Mouse (Mus musculus) ES-Bruce4 (cell line): ENCODE data around the gene Gtf2f1.

Experiments
- CTCF ChIP-seq: IDR thresholded peaks from one replicate; pipeline ENCODE4 v1.8.1; 2011; ENCODE audit warnings: low read depth, low read length
- POLR2A ChIP-seq: IDR thresholded peaks from one replicate; pipeline ENCODE4 v1.8.1; 2011; ENCODE audit warnings: low read length; ENCODE audit not compliant: insufficient read depth

DNA sequence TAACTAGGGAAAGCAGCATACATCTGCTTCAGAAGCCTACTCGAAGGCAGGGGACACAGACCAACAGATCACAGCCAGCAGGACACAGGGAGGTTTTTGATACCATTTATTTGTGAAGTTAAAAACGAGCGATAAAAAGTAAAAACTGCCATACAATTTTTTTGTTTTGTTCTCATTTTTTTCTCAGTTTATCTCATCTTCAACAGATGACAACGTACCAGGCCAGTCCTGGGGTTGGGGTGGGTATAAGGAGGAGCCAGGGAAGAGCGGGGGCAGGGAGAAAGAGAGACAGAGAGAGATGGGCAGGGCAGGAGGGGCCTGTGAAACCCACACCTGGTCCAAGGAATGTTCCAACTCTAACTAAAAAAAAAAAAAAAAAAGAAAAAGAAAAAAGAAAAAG is 9.9 kb upstream of the Gtf2f1 start:
- TF ChIP-seq CTCF (no peak), POLR2A (no peak)
